Mouse (Mus musculus) liver, adult 2 months (tissue): ENCODE results near the gene Pgs1.

Experiments
- CTCF ChIP-seq: fragments of 200-500 bp; IDR thresholded peaks from 2 replicates; pipeline ENCODE4 v1.5.1; 2011; ENCODE audit warnings: low read depth, low read length, control low read depth
- POLR2A ChIP-seq: fragments of 200-500 bp; IDR thresholded peaks from 2 replicates; pipeline ENCODE4 v1.6.1; 2011; ENCODE audit warnings: low read length, control low read depth; ENCODE audit not compliant: insufficient read depth; ENCODE audit errors: extremely low read depth

GRCm38 (mm10) chr11:118008843-118009242 lies 22.8 kb downstream of the Pgs1 start:
- TF ChIP-seq CTCF: no peak
- TF ChIP-seq POLR2A: no peak
